Mouse (Mus musculus) testis, adult 2 months (tissue): ENCODE results near the gene Rpl41. TPM values are rescaled to one million over a fixed set of nuclear protein-coding genes. Genes with fewer than 3 reads are reported as not detected.

Source experiments
- H3K27ac ChIP-seq: fragments of 200-500 bp; 2 replicates; pipeline ENCODE4 v1.5.1; 2012; ENCODE audit warnings: low read depth, low read length; ENCODE audit not compliant: control insufficient read depth, insufficient read depth
- H3K27me3 ChIP-seq: fragments of 200-500 bp; 2 replicates; pipeline ENCODE4 v1.6.1; 2012; ENCODE audit warnings: mild to moderate bottlenecking, low read length, moderate library complexity; ENCODE audit not compliant: control insufficient read depth, insufficient read depth
- H3K36me3 ChIP-seq: fragments of 200-500 bp; 2 replicates; pipeline ENCODE4 v1.6.1; 2012; ENCODE audit warnings: mild to moderate bottlenecking, low read length; ENCODE audit not compliant: control insufficient read depth, insufficient read depth
- H3K4me1 ChIP-seq: fragments of 200-500 bp; 2 replicates; pipeline ENCODE4 v1.6.1; 2012; ENCODE audit warnings: low read length; ENCODE audit not compliant: control insufficient read depth, insufficient read depth
- H3K4me3 ChIP-seq: fragments of 200-500 bp; 2 replicates; pipeline ENCODE4 v1.5.1; 2012; ENCODE audit warnings: low read depth, mild to moderate bottlenecking, low read length, moderate library complexity, mixed read lengths; ENCODE audit not compliant: control insufficient read depth
- CTCF ChIP-seq: fragments of 200-500 bp; IDR thresholded peaks from 2 replicates; pipeline ENCODE4 v1.5.1; 2012; ENCODE audit warnings: low read depth, mild to moderate bottlenecking, inconsistent platforms, low read length, moderate library complexity; ENCODE audit not compliant: control insufficient read depth, insufficient read depth, insufficient replicate concordance
- POLR2A ChIP-seq: fragments of 200-500 bp; IDR thresholded peaks from 2 replicates; pipeline ENCODE4 v1.6.1; 2012; ENCODE audit warnings: low read depth, mild to moderate bottlenecking, inconsistent platforms, low read length, moderate library complexity; ENCODE audit not compliant: control insufficient read depth
- polyA plus RNA-seq: library from polyadenylated mRNA; depleted of rRNA; stranded (reverse); fragments of >200 nt; gene quantifications from 2 replicates; pipeline ENCODE4 v1.2.3, GENCODE M21; 2012

Rpl41 gene
- polyA plus RNA-seq, 1 experiment, result 1,504 TPM

DNA sequence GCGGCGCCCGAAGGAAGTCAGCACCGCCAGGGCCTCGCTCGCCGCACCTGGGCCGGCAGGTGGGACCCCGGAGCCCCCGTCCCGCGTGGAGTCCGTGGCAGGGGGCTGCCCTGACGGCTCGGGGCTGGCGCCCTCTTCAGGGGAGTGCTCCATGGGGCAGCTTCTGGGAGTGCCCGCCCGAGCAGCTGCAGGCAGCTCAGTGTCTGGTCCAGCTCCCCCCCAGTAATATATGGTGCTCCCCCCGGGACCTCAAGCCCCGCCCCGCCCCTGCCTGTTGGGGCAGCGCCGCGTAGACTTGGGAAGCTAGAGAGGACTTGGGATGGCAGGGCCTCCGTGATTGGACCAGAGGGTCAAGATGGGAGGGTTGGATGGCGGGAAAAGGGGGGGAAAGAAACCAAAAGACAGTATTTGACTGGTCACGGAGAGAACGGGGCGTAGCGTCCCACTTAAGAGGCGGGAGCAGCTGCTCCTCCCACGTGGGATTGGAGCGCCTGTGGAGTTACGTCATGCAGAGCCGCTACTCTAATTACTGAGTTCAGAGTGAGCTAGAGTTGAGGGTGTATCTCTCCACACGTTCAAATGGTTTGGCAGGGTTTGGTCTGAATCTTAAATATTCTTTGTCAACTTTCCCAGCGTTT lies 23.3 kb downstream of the Rpl41 start, which contains the start of gene Esyt1:
Gene Esyt1 (minus strand): TSS at position 201 of the 638 bp plus-strand sequence.
- Histone ChIP-seq H3K27ac (0 out of 2 replicates have a peak within 1 kb of the TSS, but pooled peaks have one; percentile 20), H3K4me1 (peaks cover 14% of the 10 kb centered on the region), H3K4me3 (peak within 1 kb of the TSS; percentile 86), H3K36me3 (no peaks in the 10 kb centered on the region), H3K27me3 (peaks cover 2% of the 10 kb centered on the region)
- no peak for TF ChIP-seq POLR2A
- no peak for TF ChIP-seq CTCF

DNA sequence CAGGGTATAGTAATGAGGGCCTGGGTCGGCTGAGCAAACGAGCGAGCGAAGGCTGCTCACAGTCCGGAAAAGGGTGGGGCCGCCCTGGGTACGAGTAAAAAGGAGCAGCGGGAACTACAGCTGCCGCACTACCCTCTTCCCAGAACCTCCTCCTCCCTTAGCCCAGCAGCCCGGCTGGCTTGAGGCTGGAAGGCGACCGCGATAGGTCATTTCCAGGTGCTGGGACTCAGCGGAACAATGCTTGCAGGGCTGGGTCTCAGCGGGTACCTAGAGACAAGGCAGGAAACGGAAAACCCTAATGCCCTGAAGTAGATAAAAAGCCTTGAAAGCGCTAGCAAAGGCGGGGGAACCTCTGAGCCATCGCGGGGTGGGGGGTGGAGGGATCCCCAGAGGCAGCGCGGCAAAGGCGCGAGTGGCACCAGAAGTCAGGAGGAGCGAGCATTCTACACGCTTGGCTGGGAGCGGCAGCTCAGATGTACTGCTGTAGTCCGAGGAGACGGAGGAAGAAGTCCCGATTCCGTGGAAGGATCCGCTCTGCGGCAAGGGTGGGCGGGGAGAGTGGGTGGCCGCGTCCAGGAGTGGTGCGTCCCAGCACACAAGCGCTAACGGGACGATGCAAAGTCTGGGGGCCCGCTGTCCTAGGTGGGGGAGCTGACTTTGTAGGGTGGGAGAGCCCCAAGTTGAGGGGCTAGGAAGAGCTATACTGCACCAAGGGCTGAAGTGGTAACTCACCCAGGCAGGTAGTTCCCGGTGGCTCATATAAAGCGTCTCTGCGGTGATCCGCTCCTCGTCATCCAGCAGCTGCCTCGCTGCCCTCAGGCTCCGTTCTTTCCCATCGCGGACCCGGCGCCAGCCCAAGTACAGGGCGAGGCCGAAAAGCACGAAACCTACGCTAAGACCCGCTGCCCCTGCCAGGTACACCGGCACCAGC lies 24.1 kb downstream of the Rpl41 start:
- Histone ChIP-seq H3K4me3 (peak overlapping the region; percentile 86), H3K27me3 (peaks cover 2% of the 10 kb centered on the region), H3K27ac (0 out of 2 replicates have a peak overlapping the region, but pooled peaks have one; percentile 20), H3K4me1 (peaks cover 14% of the 10 kb centered on the region), H3K36me3 (no peaks in the 10 kb centered on the region)
- no peak for TF ChIP-seq POLR2A
- no peak for TF ChIP-seq CTCF

DNA sequence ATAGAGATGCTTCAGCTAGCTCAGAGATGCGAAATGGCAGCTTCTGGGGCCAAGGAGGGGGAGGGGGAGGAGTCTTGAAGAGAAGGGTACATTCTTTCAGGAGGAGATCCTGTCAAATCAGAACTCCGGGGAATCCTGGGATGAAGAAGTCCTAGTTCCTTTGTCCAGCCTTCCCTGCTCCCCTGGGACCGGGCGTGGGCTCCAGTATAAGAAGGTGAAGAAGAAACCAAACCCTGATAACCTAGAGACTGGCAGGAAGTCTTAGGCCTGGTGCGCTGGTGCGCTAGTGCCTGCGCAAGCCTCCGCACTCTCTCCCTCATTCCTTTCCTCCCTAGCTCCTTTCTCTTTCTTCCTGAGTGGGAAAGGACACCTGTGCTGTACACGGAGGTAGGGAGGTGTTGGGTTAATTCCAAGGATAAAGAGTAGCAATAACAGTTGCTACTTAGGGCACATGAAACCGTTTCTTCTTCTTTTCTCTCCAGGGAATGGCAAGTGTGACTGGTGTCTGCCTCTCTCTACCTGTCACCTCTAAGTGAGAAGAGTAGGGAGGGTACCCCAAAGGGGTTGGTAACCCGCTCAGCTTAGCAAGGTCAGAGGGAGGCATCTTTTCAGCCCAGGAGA lies 24.9 kb downstream of the Rpl41 start:
- no peak for TF ChIP-seq CTCF
- no peak for TF ChIP-seq POLR2A
- Histone ChIP-seq H3K36me3 (no peaks in the 10 kb centered on the region), H3K27ac (no peak overlapping the region), H3K4me3 (no peak overlapping the region), H3K27me3 (peaks cover 2% of the 10 kb centered on the region), H3K4me1 (peaks cover 14% of the 10 kb centered on the region)

DNA sequence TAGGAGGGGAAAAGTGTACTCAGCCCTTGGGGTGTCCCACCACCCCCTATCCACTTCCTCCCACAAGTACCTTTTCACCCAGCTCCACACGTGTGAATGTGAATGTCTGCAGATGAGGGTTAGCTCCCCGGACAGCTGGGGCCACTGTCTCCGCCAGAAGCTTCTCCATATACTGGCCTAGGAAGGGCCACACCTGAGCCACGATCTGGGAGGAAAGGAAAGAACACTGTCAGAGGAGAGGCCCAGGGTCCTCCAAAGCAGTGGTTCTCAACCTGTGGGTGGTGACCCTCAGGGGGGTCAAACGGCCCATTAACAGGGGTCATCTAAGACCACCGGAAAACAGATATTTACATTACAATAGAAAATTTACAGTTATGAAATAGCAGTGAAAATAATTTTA lies 26.8 kb downstream of the Rpl41 start:
- H3K27me3 ChIP-seq, result peaks cover 2% of the 10 kb centered on the region
- H3K4me1 ChIP-seq, result peaks cover 14% of the 10 kb centered on the region
- no peak for TF ChIP-seq POLR2A
- no peak overlapping the region for H3K4me3 ChIP-seq
- no peaks in the 10 kb centered on the region for H3K36me3 ChIP-seq
- no peak overlapping the region for H3K27ac ChIP-seq

DNA sequence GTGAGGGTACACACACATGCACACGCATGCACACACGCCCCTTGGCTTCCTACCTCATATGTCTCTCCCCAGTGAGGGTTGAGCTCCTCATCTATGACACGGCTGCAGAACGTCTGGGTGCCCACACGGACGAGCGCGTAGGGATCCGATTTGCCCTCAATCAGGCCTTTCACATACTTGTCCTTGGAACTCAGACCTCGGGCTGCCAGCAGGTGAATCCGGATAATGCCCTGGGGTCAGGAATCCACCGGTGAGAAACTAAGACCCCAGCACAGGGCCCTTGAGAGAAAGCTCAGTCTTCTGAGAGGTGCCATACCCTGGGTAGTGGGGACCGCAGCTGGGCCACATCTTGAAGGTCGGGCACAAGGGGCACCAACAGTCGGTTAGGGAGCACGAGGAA lies 28.5 kb downstream of the Rpl41 start:
- TF ChIP-seq CTCF (no peak), POLR2A (no peak)
- H3K27ac ChIP-seq, result no peak overlapping the region
- H3K36me3 ChIP-seq, result no peaks in the 10 kb centered on the region
- peaks cover 2% of the 10 kb centered on the region for H3K27me3 ChIP-seq
- H3K4me3 ChIP-seq, result no peak overlapping the region
- H3K4me1 ChIP-seq, result peaks cover 23% of the 10 kb centered on the region

DNA sequence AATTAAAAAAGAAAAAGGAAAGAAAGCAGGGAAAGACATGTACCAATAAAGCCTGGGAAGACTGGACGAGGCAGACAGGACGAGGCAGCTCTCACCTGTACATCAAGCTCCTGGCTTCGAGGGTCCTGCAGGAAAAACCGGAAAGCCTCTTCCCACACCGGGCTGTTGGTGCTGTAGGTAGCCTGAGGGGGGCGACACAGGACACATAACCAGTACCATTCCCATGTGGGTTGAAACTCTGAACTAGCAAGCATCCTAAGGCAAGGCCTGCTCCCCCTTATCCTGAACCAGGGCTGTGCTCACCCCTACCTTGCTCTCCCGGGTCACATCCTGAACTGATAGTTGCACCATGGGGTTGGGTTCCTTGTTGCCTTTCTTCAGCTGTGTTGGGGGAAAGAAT lies 30.3 kb downstream of the Rpl41 start:
- no peak overlapping the region for H3K4me3 ChIP-seq
- peaks cover 12% of the 10 kb centered on the region for H3K4me1 ChIP-seq
- no peak overlapping the region for H3K27ac ChIP-seq
- H3K27me3 ChIP-seq, result no peaks in the 10 kb centered on the region; the same call in 1 of the 2 replicates
- no peaks in the 10 kb centered on the region for H3K36me3 ChIP-seq
- TF ChIP-seq POLR2A (no peak), CTCF (peak; percentile 47; the same call in 1 of the 2 replicates)

DNA sequence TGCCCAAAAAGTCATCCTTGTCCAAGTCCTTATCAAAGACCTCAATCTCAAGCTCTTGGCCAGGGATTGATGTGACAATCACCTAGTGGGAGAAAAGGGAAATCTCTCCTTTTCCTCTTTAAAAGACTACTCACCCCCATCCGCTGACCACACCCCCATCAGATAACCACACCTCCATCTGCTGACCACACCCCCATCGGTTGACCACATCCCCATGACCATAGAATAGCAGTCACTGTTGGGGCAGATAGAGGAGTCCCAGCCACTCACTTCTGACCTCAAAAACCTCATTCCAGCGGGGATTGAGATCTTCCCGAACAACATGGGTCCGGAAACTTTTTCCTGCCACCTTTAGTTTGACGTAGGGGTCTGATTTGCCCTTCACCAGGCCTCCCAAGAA lies 32.4 kb downstream of the Rpl41 start:
- no peak for TF ChIP-seq CTCF
- no peak for TF ChIP-seq POLR2A
- Histone ChIP-seq H3K4me3 (no peak overlapping the region), H3K4me1 (peaks cover 11% of the 10 kb centered on the region), H3K27me3 (no peaks in the 10 kb centered on the region; the same call in 1 of the 2 replicates), H3K27ac (no peak overlapping the region), H3K36me3 (no peaks in the 10 kb centered on the region)
